Mouse (Mus musculus): ENCODE measurements around the gene Panx2. TPM values are rescaled to one million over a fixed set of nuclear protein-coding genes. Genes with fewer than 3 reads are reported as not detected.

The Panx2 gene
- polyA plus RNA-seq, 1 experiment from 2014 or later = not detected

DNA sequence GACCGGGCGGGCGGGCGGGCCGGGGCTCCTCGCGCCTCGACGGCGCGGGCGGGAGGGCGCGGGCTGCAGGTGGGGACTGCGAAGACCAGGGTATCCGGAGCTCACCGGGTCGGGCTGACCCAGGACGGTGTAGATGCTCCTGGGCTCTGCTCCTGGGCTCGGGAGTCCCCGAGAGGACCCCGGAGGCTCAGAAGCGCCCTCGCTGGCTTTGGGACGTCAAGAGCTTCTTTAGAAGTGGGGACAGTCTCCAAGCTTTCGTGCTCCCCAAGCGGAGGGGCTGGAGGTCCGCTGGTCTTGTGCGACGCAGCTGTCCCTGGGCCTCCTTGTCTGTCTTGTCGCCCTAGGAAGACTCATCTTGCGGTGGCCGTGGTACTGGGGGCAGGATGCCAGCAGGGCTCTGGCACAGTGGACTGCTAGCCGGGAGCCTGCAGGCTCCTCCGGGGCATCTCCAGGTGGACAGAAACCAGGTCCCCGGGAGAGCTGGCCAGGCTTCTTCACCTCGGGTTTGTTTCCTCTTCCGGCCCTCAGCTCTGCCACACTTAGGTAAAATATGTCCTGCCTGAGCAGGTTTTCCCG is 16.7 kb downstream of the Panx2 start:
- Histone ChIP-seq H3K27ac (peak overlapping the region; percentile 63), H3K4me1 (replicated peaks) (peaks cover 42% of the 10 kb centered on the region), H3K4me2 (peak overlapping the region; percentile 97), H3K27me3 (peaks cover 17% of the 10 kb centered on the region), H3K9ac (peak overlapping the region; percentile 87), H3K4me3 (replicated peaks) (peak overlapping the region; percentile 78), H3K36me3 (no peaks in the 10 kb centered on the region), H3K9me3 (replicated peaks) (no peaks in the 10 kb centered on the region)
- no peak for DNase-seq
- ATAC-seq (ENCODE audit: low read depth) = peak; percentile 30
- WGBS (ENCODE audit: insufficient replicate concordance) = under 1% methylated on average over 37 of the region's 39 CpGs

DNA sequence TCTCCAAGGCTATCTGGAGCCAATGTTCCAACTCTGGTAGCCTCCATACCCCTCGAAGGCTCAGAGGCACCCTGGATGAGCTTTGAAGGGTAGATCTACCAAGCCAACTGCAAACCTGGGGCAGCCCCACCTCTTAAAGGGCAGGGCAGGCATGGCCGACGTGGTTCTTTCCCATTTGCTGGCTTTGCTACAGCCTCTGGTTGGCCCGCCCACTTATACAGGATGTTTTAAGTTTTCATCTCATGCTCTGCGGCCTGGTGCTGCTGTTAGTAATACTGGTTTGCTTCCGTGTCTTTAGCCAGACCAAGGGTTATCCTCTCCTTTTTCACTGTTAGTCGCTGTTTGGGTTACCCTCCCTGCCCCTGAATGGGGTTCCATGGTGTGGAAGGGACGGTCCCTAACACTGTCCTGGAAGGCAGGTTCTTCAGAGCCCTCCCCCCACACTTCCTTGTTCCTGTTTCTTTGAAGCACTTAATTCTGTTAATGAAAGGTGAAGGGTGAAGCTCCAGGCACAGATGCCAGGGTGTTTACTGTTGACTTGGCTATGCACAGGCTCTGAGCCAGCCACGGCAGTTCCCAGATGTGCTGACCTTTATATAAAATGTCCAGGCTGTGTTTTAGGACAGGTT is 18.8 kb downstream of the Panx2 start:
- peak overlapping the region; percentile 78 for H3K4me3 ChIP-seq (replicated peaks)
- peaks cover 7% of the 10 kb centered on the region for H3K27me3 ChIP-seq
- peak overlapping the region; percentile 87 for H3K9ac ChIP-seq
- H3K4me1 ChIP-seq (replicated peaks) = peaks cover 42% of the 10 kb centered on the region
- H3K4me2 ChIP-seq = peak overlapping the region; percentile 97
- H3K9me3 ChIP-seq (replicated peaks) = no peaks in the 10 kb centered on the region
- 37% methylated on average over 9 of the region's 9 CpGs for WGBS (ENCODE audit: insufficient replicate concordance)
- ATAC-seq (ENCODE audit: low read depth) = peak; percentile 41
- DNase-seq = peak; percentile 58
- H3K27ac ChIP-seq = peak overlapping the region; percentile 39; the same call in 1 of the 2 replicates
- peaks cover 17% of the 10 kb centered on the region for H3K36me3 ChIP-seq

DNA sequence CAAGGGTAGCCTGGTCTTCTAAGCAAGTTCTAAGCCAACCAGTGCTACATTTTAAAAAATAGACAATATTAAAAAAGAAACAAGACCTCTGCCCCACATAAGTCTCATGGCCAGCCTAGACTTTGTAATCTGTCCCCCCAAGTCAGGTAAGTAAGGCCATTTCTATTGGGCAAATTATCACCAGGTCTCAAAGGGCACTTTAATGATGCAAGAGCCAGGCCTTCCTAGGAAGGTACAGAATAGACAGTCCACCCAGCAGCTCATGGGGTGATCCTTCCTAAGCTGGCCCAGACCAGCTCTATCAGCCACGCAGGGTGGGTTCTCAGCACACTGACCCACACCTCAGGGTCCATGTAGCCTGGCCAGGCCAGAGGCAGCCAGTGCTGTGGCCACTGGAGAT is 24.4 kb downstream of the Panx2 start:
- H3K9ac ChIP-seq = no peak overlapping the region
- H3K9me3 ChIP-seq (replicated peaks) = no peaks in the 10 kb centered on the region
- no peaks in the 10 kb centered on the region for H3K27me3 ChIP-seq
- H3K4me1 ChIP-seq (replicated peaks) = peaks cover 13% of the 10 kb centered on the region
- H3K27ac ChIP-seq = no peak overlapping the region
- no peak overlapping the region for H3K4me3 ChIP-seq (replicated peaks)
- ATAC-seq (ENCODE audit: low read depth) = no peak
- H3K36me3 ChIP-seq = peaks cover 49% of the 10 kb centered on the region
- 89% methylated on average over 1 of the region's 1 CpGs for WGBS (ENCODE audit: insufficient replicate concordance)
- no peak for DNase-seq
- H3K4me2 ChIP-seq = no peak overlapping the region

DNA sequence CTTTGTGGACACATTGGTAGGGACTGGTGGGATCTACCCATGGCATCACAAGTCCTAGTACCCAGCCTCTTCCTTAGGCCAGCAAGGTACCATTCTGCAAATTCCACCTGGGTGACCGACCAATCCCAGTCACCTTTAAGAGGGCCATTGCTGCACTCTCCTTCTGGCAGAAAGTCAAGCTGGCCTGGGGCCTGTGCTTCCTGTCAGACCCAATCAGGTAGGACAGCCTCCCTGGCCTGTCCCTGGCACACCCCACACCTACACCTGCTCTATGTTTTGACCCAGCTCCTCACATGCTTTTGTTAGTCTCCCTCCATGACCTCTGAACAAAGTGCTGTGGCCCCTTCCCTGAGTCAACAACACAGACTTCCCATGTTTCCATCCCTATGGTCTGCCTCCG is 25.3 kb downstream of the Panx2 start:
- H3K27ac ChIP-seq = no peak overlapping the region
- no peaks in the 10 kb centered on the region for H3K9me3 ChIP-seq (replicated peaks)
- peaks cover 49% of the 10 kb centered on the region for H3K36me3 ChIP-seq
- no peak for ATAC-seq (ENCODE audit: low read depth)
- DNase-seq = no peak
- no peaks in the 10 kb centered on the region for H3K27me3 ChIP-seq
- H3K4me3 ChIP-seq (replicated peaks) = no peak overlapping the region
- whole genome bisulfite sequencing (ENCODE audit: insufficient replicate concordance) = 72% methylated on average over 2 of the region's 2 CpGs
- H3K9ac ChIP-seq = no peak overlapping the region
- peaks cover 17% of the 10 kb centered on the region for H3K4me1 ChIP-seq (replicated peaks)
- H3K4me2 ChIP-seq = no peak overlapping the region

DNA sequence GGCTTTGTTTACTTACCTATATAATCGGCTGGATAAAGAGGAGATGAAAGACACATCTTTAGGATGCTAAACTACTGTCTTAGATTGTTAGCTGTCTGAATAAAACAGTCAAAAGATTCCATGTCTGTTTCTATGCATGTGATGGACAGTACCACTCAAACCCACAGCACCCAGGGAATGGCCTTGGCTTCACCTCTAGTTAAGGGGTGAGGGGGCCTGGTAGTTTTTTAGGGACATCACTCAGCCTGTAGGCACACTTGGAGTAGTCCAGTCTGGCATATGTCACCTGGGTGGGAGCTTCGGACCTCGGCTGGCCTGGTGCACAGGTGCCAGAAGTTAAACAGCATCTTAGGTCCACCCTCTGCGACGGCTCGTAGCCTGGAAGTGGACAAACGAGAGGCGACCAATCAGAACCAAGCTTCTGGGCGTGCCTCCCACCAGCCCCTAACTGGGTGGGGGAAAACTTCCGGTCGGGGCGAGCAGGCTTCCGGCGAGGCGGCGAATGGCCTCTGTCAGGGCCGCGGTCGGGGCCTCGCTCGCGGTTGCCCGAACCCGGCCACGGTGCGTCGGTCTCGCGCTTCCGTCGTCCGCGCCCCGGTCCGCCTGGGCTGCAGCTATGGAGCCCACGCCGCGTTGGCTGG is 29.2 kb downstream of the Panx2 start, which contains the start of gene Selenoo:
Selenoo (plus strand) TSS at position 478 of the 641 bp plus-strand sequence.
- Histone ChIP-seq H3K27me3 (no peaks in the 10 kb centered on the region), H3K36me3 (peaks cover 39% of the 10 kb centered on the region), H3K4me1 (replicated peaks) (peaks cover 27% of the 10 kb centered on the region), H3K9ac (peak within 1 kb of the TSS; percentile 95), H3K4me2 (peak within 1 kb of the TSS; percentile 95), H3K4me3 (replicated peaks) (peak within 1 kb of the TSS; percentile 96), H3K27ac (peak within 1 kb of the TSS; percentile 85), H3K9me3 (replicated peaks) (no peaks in the 10 kb centered on the region)
- peak; percentile 83 for DNase-seq
- WGBS (ENCODE audit: insufficient replicate concordance) = 2% methylated on average over 38 of the region's 38 CpGs
- ATAC-seq (ENCODE audit: low read depth) = peak; percentile 92

DNA sequence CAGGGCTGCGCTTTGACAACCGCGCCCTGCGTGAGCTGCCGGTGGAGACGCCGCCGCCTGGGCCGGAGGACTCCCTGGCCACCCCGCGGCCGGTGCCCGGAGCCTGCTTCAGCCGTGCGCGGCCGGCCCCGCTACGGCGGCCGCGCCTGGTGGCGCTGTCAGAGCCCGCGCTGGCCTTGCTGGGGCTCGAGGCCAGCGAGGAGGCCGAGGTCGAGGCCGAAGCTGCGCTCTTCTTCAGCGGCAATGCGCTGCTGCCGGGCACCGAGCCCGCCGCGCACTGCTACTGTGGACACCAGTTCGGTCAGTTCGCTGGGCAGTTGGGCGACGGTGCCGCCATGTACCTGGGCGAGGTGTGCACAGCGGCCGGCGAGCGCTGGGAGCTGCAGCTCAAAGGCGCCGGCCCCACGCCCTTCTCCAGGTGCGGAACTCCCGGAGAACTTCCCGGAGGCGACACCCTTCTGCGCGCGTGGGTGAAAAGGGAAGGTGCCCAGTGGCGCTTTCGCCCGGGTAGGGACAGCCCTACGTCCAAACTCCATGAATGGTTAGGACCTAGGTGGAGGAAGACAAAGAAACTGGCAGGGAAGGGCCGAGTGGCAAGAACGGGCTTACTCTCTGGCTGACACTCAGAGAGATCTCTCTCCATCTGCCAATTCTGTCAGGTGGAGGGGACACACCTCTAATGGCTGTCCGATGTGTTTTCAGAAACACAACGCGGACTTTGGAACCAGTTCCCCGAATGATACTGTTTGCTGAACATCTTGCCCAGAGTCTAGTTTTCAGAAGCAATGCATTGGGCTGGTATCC is 29.9 kb downstream of the Panx2 start:
- WGBS (ENCODE audit: insufficient replicate concordance) = 2% methylated on average over 68 of the region's 68 CpGs
- H3K27ac ChIP-seq = peak overlapping the region; percentile 85
- H3K4me2 ChIP-seq = peak overlapping the region; percentile 95
- ATAC-seq (ENCODE audit: low read depth) (peak; percentile 70), DNase-seq (peak; percentile 18)
- peak overlapping the region; percentile 96 for H3K4me3 ChIP-seq (replicated peaks)
- peaks cover 40% of the 10 kb centered on the region for H3K36me3 ChIP-seq
- H3K4me1 ChIP-seq (replicated peaks) = peaks cover 24% of the 10 kb centered on the region
- H3K27me3 ChIP-seq = no peaks in the 10 kb centered on the region
- H3K9ac ChIP-seq = peak overlapping the region; percentile 95
- no peaks in the 10 kb centered on the region for H3K9me3 ChIP-seq (replicated peaks)

DNA sequence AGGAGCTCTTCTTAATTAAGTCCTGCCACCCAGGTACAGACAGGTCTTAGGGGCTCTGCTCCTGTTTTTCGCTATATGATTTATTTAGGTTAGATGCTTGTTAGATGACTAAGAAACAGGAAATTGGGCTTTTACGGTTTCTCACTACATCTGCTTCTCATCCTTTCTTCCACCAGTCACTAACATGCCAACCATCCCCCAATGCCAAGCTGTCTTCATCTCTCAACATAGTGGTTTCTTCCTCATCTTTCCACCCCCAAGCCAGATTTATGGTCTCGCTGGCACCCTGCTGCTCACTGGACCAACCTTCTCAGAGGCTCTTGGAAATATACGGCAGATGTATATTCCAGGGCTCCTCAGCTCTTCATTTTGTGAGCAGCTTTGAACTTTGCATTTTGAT is 31.1 kb downstream of the Panx2 start:
- DNase-seq (no peak), ATAC-seq (ENCODE audit: low read depth) (no peak)
- H3K9ac ChIP-seq = peak overlapping the region; percentile 9; the same call in 1 of the 2 replicates
- no peaks in the 10 kb centered on the region for H3K27me3 ChIP-seq
- no peak overlapping the region for H3K27ac ChIP-seq
- H3K4me3 ChIP-seq (replicated peaks) = 0 out of 2 replicates have a peak overlapping the region, but pooled peaks have one; percentile 96
- H3K4me1 ChIP-seq (replicated peaks) = peaks cover 24% of the 10 kb centered on the region
- peak overlapping the region; percentile 95 for H3K4me2 ChIP-seq
- H3K9me3 ChIP-seq (replicated peaks) = no peaks in the 10 kb centered on the region
- H3K36me3 ChIP-seq = peaks cover 40% of the 10 kb centered on the region
- 94% methylated on average over 4 of the region's 4 CpGs for WGBS (ENCODE audit: insufficient replicate concordance)

DNA sequence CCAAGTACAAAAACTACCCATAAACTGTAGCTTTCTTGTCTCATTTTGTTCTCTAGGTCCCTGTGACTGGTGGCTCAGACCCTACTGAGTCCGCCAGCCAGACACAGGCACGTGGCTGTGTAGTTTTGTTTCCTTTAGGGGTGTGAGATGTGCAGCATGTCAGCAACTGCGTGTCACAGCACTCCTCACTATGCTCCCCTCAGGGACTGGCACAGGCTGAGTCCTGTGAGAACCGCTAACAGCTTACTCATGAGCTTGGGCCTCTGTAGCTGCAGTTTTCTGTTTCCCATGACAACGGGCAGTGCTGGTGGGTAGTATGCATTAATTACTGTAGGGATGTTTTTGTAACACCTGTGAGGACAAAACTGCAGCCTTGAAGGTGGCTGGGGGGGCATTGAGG is 32.6 kb downstream of the Panx2 start:
- H3K9ac ChIP-seq = no peak overlapping the region
- H3K4me1 ChIP-seq (replicated peaks) = peaks cover 24% of the 10 kb centered on the region
- peaks cover 47% of the 10 kb centered on the region for H3K36me3 ChIP-seq
- ATAC-seq (ENCODE audit: low read depth) = no peak
- H3K4me2 ChIP-seq = no peak overlapping the region
- WGBS (ENCODE audit: insufficient replicate concordance) = 74% methylated on average over 5 of the region's 5 CpGs
- DNase-seq = no peak
- no peak overlapping the region for H3K4me3 ChIP-seq (replicated peaks)
- H3K27me3 ChIP-seq = no peaks in the 10 kb centered on the region
- no peaks in the 10 kb centered on the region for H3K9me3 ChIP-seq (replicated peaks)
- no peak overlapping the region for H3K27ac ChIP-seq

DNA sequence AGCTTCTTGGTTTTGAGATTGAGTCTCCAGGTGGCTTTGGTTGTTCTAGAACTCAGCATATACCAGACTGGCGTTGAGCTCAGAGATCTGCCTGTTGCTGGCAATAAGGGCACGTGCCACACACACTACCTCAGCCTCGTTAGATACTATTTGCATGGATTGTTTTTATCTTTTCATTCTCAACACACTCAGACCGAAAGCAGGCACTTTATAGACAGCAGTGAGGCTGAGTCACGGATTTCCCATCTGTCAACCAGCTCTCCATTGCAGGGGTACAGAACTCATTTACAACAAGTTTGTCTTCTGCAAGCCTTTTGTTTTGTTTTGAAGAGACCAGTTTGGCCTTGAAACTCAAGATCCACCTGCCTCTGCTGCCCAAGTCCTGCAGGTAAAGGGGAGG is 37.9 kb downstream of the Panx2 start:
- Histone ChIP-seq H3K4me2 (no peak overlapping the region), H3K36me3 (peaks cover 99% of the 10 kb centered on the region), H3K4me1 (replicated peaks) (no peaks in the 10 kb centered on the region), H3K9ac (no peak overlapping the region), H3K27ac (no peak overlapping the region), H3K27me3 (no peaks in the 10 kb centered on the region), H3K9me3 (replicated peaks) (no peaks in the 10 kb centered on the region), H3K4me3 (replicated peaks) (no peak overlapping the region)
- DNase-seq = no peak
- ATAC-seq (ENCODE audit: low read depth) = no peak
- WGBS (ENCODE audit: insufficient replicate concordance) = 80% methylated on average over 5 of the region's 5 CpGs

DNA sequence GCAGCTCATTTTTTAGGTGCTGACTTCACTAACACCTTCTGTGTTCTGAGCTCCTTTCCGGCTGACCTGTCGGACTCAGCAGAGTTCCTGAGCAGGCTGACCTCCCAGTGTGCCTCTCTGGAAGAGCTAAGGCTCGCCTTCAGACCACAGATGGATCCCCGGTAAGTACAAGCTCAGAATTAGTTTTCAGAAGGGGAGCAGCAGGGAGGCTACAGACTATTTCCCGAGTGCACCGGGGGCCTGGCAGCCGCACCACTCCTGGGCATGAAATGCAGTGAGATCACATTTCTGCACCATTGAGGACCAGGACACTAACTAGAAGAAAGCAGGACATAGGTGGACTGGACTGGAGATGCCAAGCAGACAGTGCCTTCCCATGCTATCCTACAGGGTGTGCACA is 39.1 kb downstream of the Panx2 start:
- H3K27me3 ChIP-seq = no peaks in the 10 kb centered on the region
- H3K36me3 ChIP-seq = peaks cover 98% of the 10 kb centered on the region
- H3K4me1 ChIP-seq (replicated peaks) = no peaks in the 10 kb centered on the region
- H3K4me2 ChIP-seq = no peak overlapping the region
- no peak overlapping the region for H3K4me3 ChIP-seq (replicated peaks)
- H3K9me3 ChIP-seq (replicated peaks) = no peaks in the 10 kb centered on the region
- no peak overlapping the region for H3K9ac ChIP-seq
- 88% methylated on average over 7 of the region's 7 CpGs for WGBS (ENCODE audit: insufficient replicate concordance)
- no peak overlapping the region for H3K27ac ChIP-seq
- DNase-seq (no peak), ATAC-seq (ENCODE audit: low read depth) (no peak)

DNA sequence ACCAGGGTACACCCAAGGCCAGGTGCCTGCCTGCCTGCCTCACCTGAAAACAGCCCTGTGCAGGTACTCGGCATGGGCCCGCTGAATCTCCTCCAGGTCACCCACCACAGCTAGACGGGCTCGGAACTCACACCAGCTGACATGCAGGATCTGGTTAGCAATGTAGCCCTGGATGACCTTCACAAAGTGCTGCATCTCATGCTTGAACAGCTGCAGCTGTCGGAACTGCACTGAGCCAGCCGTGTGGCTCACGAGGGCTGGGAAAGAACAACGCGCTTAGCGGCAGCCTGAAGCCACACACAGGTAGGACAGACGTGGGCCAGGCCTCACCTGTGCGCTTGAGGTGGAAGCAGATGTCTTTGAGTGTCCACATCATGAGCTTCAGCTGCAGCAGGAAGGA is 41.3 kb downstream of the Panx2 start:
- Histone ChIP-seq H3K27ac (no peak overlapping the region), H3K4me1 (replicated peaks) (no peaks in the 10 kb centered on the region), H3K36me3 (peaks cover 98% of the 10 kb centered on the region), H3K9me3 (replicated peaks) (no peaks in the 10 kb centered on the region), H3K9ac (no peak overlapping the region), H3K27me3 (no peaks in the 10 kb centered on the region), H3K4me3 (replicated peaks) (no peak overlapping the region), H3K4me2 (no peak overlapping the region)
- 91% methylated on average over 12 of the region's 12 CpGs for WGBS (ENCODE audit: insufficient replicate concordance)
- DNase-seq (no peak), ATAC-seq (ENCODE audit: low read depth) (no peak)
